ENCODE assay signal across 7 mouse cellular contexts in the genomic region with DNA sequence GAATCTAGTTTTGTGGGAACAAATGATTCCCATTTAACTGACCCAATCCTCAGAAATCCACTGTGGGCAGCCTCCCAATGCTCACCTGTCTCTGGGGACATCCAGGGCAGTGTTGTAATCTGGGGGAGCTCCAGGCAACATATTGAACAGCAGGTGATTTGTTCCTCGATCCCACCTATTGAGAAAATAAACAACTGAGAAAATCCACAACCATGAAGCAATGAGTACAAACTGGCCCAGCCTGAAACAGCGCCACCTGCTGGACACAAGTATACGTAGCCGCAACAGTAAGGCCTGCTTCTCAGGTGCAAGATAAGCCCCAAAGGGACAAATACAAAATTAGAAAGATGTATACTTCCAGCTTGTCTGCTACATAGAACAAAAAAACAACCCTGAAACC. TPM values are rescaled to one million over a fixed set of nuclear protein-coding genes. Genes with fewer than 3 reads are reported as not detected.
DNase-seq lines count a peak whose midpoint lies in the region; ATAC-seq and TF ChIP-seq lines count a peak whose summit lies in the region.

No protein-coding gene starts in this region.

- no peaks in the 10 kb centered on the region for H3K27me3 ChIP-seq in G1E (ENCODE audit: insufficient read depth, low read length)
- H3K27me3 ChIP-seq in embryonic facial prominence, embryonic 11.5 days (ENCODE audit: control insufficient read depth, insufficient read depth, low read length) = no peaks in the 10 kb centered on the region
- H3K27me3 ChIP-seq in limb, embryonic 11.5 days (ENCODE audit: control insufficient read depth, insufficient read depth, low read length) = no peaks in the 10 kb centered on the region

- H3K9me3 ChIP-seq in G1E (replicated peaks) = no peaks in the 10 kb centered on the region
- no peaks in the 10 kb centered on the region for H3K9me3 ChIP-seq in embryonic facial prominence, embryonic 11.5 days (replicated peaks; ENCODE audit: control insufficient read depth, low read length)
- no peaks in the 10 kb centered on the region for H3K9me3 ChIP-seq in limb, embryonic 11.5 days (ENCODE audit: control insufficient read depth, low read length)

- no peak overlapping the region for H3K4me2 ChIP-seq in embryonic facial prominence, embryonic 11.5 days (ENCODE audit: low read depth, low read length)
- H3K4me2 ChIP-seq in limb, embryonic 11.5 days (ENCODE audit: low read depth, severe bottlenecking) = no peak overlapping the region

- peaks cover 2% of the 10 kb centered on the region; the same call in 1 of the 2 replicates for H3K4me1 ChIP-seq in G1E (ENCODE audit: insufficient read depth, low read depth, low read length)
- H3K4me1 ChIP-seq in embryonic facial prominence, embryonic 11.5 days (ENCODE audit: control insufficient read depth, insufficient read depth, low read length) = no peaks in the 10 kb centered on the region
- no peaks in the 10 kb centered on the region for H3K4me1 ChIP-seq in limb, embryonic 11.5 days (ENCODE audit: control insufficient read depth, insufficient read depth, low read length)

- no peak overlapping the region for H3K9ac ChIP-seq in embryonic facial prominence, embryonic 11.5 days (replicated peaks; ENCODE audit: low read length)
- H3K9ac ChIP-seq in limb, embryonic 11.5 days (ENCODE audit: low read length) = no peak overlapping the region

- ATAC-seq in G1E (ENCODE audit: extremely low read depth, insufficient number of reproducible peaks, low FRiP score, poor library complexity, severe bottlenecking) = peak; percentile 22; the same call in 1 of the 2 replicates
- no peak for ATAC-seq in embryonic facial prominence, embryonic 11.5 days (replicated peaks; ENCODE audit: insufficient number of reproducible peaks, low FRiP score, low TSS enrichment, low read depth)
- ATAC-seq in limb, embryonic 11.5 days (ENCODE audit: insufficient number of reproducible peaks, low FRiP score, low TSS enrichment, low read depth) = no peak

- 31% methylated on average over 4 of the region's 4 CpGs for WGBS in embryonic facial prominence, embryonic 11.5 days
- whole genome bisulfite sequencing in limb, embryonic 11.5 days = 41% methylated on average over 4 of the region's 4 CpGs

- peaks cover 71% of the 10 kb centered on the region for H3K36me3 ChIP-seq in G1E (replicated peaks)
- no peaks in the 10 kb centered on the region for H3K36me3 ChIP-seq in embryonic facial prominence, embryonic 11.5 days (replicated peaks; ENCODE audit: control insufficient read depth, insufficient read depth, low read depth, low read length)
- no peaks in the 10 kb centered on the region for H3K36me3 ChIP-seq in limb, embryonic 11.5 days (ENCODE audit: control insufficient read depth, insufficient read depth, low read length)

- no peak overlapping the region for H3K27ac ChIP-seq in embryonic facial prominence, embryonic 11.5 days (replicated peaks; ENCODE audit: low read depth, low read length)
- H3K27ac ChIP-seq in limb, embryonic 11.5 days (replicated peaks; ENCODE audit: low read depth, low read length) = no peak overlapping the region

- peak; percentile 59 to 74 for DNase-seq in left cerebral cortex, adult 18-20 months (ENCODE audit: low spot score in 2 of 2)
- no peak for DNase-seq in left cerebral cortex, adult 8-10 months (ENCODE audit: low spot score in 2 of 2)
- peak; percentile 24 for DNase-seq in G1E (ENCODE audit: low spot score)
- DNase-seq in adrenal gland, postnatal 36 days = peak; percentile 68 to 72
- peak; percentile 76 for DNase-seq in embryonic facial prominence, embryonic 11.5 days (ENCODE audit: low spot score)
- DNase-seq in limb, embryonic 11.5 days (ENCODE audit: low spot score) = peak; percentile 81
- peak; percentile 79 for DNase-seq in right cerebral cortex, postnatal 4 days

- TF ChIP-seq CTCF in G1E (IDR thresholded peaks at IDR 0.05; ENCODE audit: low read depth, low read length) = peak; percentile 76

- H3K4me3 ChIP-seq in G1E (ENCODE audit: low read depth, low read length) = no peak overlapping the region
- H3K4me3 ChIP-seq in embryonic facial prominence, embryonic 11.5 days (ENCODE audit: low read depth, low read length) = no peak overlapping the region
- no peak overlapping the region for H3K4me3 ChIP-seq in limb, embryonic 11.5 days (ENCODE audit: low read depth, low read length)

RNA-seq across cellular contexts. Expression of a gene that starts 10.6 kb away (rescaled TPM):
- 10 to 100 TPM; 54.5 to 55.2 TPM for total RNA-seq in left cerebral cortex, adult 18-20 months (2021)
- total RNA-seq in left cerebral cortex, adult 8-10 months (2022) = 10 to 100 TPM; 51.4 to 59.1 (median 55.9) TPM
- total RNA-seq in G1E (2014; fragmentation: Nextera tagmentation) (42.6 and 56.3 TPM in 2 replicates), G1E (2017) (19.3 and 22.9 TPM in 2 replicates)
- polyA plus RNA-seq in G1E (2012) = 25.0 and 29.9 TPM in 2 replicates
- total RNA-seq in adrenal gland, postnatal 36 days (2021) = 100 to 1,000 TPM in 1 of 2 experiments, 10 to 100 TPM in 1; 83.3 to 110 TPM
- 70.1 and 79.0 TPM in 2 replicates for polyA plus RNA-seq in embryonic facial prominence, embryonic 11.5 days (2014; fragmentation: Nextera tagmentation; extraction: Ambion mirVana)
- polyA plus RNA-seq in limb, embryonic 11.5 days (2014; fragmentation: Nextera tagmentation; extraction: Ambion mirVana) = 69.8 and 75.1 TPM in 2 replicates

RNA-seq across cellular contexts. Expression of a gene that starts 37.9 kb away (rescaled TPM):
- total RNA-seq in left cerebral cortex, adult 18-20 months (2021) = 1 to 10 TPM; 3.4 to 4.9 TPM
- total RNA-seq in left cerebral cortex, adult 8-10 months (2022) = 1 to 10 TPM; 3.9 to 5.7 (median 4.5) TPM
- total RNA-seq in G1E (2014; fragmentation: Nextera tagmentation) (3.0 and 8.9 TPM in 2 replicates), G1E (2017) (3.6 and 7.3 TPM in 2 replicates)
- 2.3 and 2.9 TPM in 2 replicates for polyA plus RNA-seq in G1E (2012)
- total RNA-seq in adrenal gland, postnatal 36 days (2021) = 10 to 100 TPM in 1 of 2 experiments, 1 to 10 TPM in 1; 7.1 to 10.7 TPM
- 6.7 and 8.5 TPM in 2 replicates for polyA plus RNA-seq in embryonic facial prominence, embryonic 11.5 days (2014; fragmentation: Nextera tagmentation; extraction: Ambion mirVana)
- polyA plus RNA-seq in limb, embryonic 11.5 days (2014; fragmentation: Nextera tagmentation; extraction: Ambion mirVana) = 9.0 and 10.4 TPM in 2 replicates

RNA-seq across cellular contexts. Expression of a gene that starts 57.1 kb away (rescaled TPM):
- total RNA-seq in left cerebral cortex, adult 18-20 months (2021) = under 1 TPM in 1 of 2 experiments, not detected in 1; 0.21 TPM
- 1 to 10 TPM in 1 of 4 experiments, under 1 TPM in 1, not detected in 2; 0.21 to 1.1 TPM for total RNA-seq in left cerebral cortex, adult 8-10 months (2022)
- total RNA-seq in G1E (2014; fragmentation: Nextera tagmentation) = not detected in 2 replicates
- 0.52 TPM in 1 of 2 replicates, not detected in the other for total RNA-seq in G1E (2017)
- polyA plus RNA-seq in G1E (2012) = not detected in 2 replicates
- under 1 TPM in 1 of 2 experiments, not detected in 1; 0.86 TPM for total RNA-seq in adrenal gland, postnatal 36 days (2021)
- not detected in 2 replicates for polyA plus RNA-seq in embryonic facial prominence, embryonic 11.5 days (2014; fragmentation: Nextera tagmentation; extraction: Ambion mirVana)
- not detected in 2 replicates for polyA plus RNA-seq in limb, embryonic 11.5 days (2014; fragmentation: Nextera tagmentation; extraction: Ambion mirVana)

Comparison
In these comparisons a context has a peak if more than half of its experiments do, and no peak if none do; other contexts are left out.
1. DNase-seq: peak in left cerebral cortex, adult 18-20 months (2 of 2), G1E (single experiment), adrenal gland, postnatal 36 days (2 of 2), embryonic facial prominence, embryonic 11.5 days (single experiment), limb, embryonic 11.5 days (single experiment) and right cerebral cortex, postnatal 4 days (single experiment); none in left cerebral cortex, adult 8-10 months (0 of 2).